Mouse (Mus musculus) lung, adult 2 months (tissue): ENCODE results near the gene Slco3a1.

Experiments
- CTCF ChIP-seq: fragments of 200-500 bp; IDR thresholded peaks from 2 replicates; pipeline ENCODE4 v1.5.1; 2011; ENCODE audit warnings: mild to moderate bottlenecking, low read length, control low read depth; ENCODE audit not compliant: insufficient read depth
- POLR2A ChIP-seq: fragments of 200-500 bp; IDR thresholded peaks from 2 replicates; pipeline ENCODE4 v1.6.1; 2011; ENCODE audit warnings: low read depth, mild to moderate bottlenecking, control low read depth, low read length, borderline replicate concordance; ENCODE audit errors: extremely low read depth

DNA sequence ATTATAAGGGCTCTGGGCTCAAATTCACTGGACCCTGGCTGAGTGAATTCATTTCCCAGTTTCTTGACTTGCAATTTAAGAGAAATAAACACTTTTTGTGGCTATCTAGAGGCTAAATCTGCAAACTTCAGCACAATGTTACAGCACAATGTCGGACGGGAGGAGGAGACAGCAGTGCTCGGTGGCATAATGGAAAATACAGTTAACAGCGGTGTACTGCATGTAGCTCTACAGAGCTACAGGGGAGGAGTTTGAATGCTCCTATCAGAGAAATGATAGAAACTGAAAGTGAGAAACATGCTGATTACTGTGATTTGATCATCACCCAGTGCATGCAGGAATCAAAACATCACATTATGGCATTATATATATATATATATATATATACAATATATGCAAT, 68.5 kb downstream of the Slco3a1 start:
- no peak for TF ChIP-seq POLR2A
- no peak for TF ChIP-seq CTCF
